Mouse (Mus musculus): ENCODE data around the gene Akap9. TPM values are rescaled to one million over a fixed set of nuclear protein-coding genes. Genes with fewer than 3 reads are reported as not detected.

Gene Akap9
- polyA plus RNA-seq (2012; rRNA removed), result 7.4 and 9.1 TPM in 2 replicates

GRCm38 (mm10) chr5:3927801-3928689 lies at the start of gene Akap9:
Gene Akap9, plus strand, starts transcription at chr5:3928054.

GRCm38 (mm10) chr5:3893459-3894293 lies 34.2 kb upstream of the Akap9 start, which contains the start of gene Mterf1a:
Gene Mterf1a, minus strand, starts transcription at chr5:3893933.

DNA sequence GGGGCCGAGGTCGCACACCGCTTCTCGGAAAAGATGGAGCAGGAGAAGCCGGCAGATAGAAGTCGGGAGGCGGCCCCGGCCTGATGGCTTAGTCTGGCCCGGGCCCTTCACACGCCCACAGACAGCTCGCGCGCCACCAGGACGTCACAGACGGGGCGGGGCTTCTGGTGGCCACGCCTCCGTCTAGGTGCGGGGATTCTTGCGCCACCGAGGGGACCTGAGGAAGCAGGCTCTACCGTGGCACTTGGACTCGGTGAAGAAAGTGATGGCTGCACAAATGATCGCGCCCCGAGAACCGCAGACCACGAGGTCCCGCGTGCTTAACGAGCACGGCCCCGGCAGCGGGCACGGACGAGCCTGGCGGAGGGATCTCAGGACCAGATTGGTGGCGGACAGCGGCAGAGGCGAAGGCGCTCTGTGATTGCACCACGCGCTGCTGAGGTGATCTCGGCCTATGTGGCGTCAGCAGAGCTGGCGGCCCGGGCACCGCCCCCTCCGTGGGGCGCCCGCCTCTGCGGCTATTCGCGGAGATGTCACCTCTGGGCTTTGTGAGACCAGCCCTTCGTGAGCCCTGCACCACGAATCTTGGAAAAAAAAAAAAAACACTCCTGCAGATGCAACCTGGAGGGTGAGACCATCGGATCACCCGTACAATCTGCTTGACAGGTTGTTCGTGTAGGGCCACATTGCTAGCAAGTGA lies 176.6 kb downstream of the Akap9 start, which contains the start of gene Cyp51:
TSS of gene Cyp51 (minus strand) at position 406 of the 700 bp plus-strand sequence.

Other genes starting within 250 kb of the Akap9 start
- gene Ankib1, start 125.1 kb upstream of the Akap9 start, polyA plus RNA-seq (2012; rRNA removed), result 2.8 and 2.9 TPM in 2 replicates
- gene Krit1, start 124.9 kb upstream of the Akap9 start, polyA plus RNA-seq (2012; rRNA removed), result 10.2 and 10.3 TPM in 2 replicates
- gene Lrrd1, start 82.9 kb upstream of the Akap9 start, polyA plus RNA-seq (2012; rRNA removed), result 0.01 TPM in 2 replicates
- 2.1 and 2.3 TPM in 2 replicates for gene Mterf1a, start 34.1 kb upstream of the Akap9 start, polyA plus RNA-seq (2012; rRNA removed)
- gene Cyp51, start 176.7 kb downstream of the Akap9 start, polyA plus RNA-seq (2012; rRNA removed), result 54.0 and 65.5 TPM in 2 replicates

Data from liver, embryonic 18 days (tissue).